Mouse (Mus musculus) lung, postnatal 0 days (tissue): ENCODE data around the gene Gata2. TPM values are rescaled to one million over a fixed set of nuclear protein-coding genes. Genes with fewer than 3 reads are reported as not detected.

Experiments
- ATAC-seq: fragments of 200-750 bp; cut with Nextera tagmentation; 2 replicates; pipeline ENCODE4 v1.8.0; 2017; ENCODE audit warnings: moderate library complexity
- DNase-seq: peaks from one replicate; pipeline ENCODE4 v3.0.0-alpha.2; 2016; ENCODE audit warnings: low spot score
- H3K27ac ChIP-seq: fragments of 300-500 bp; sonication (generic); 2 replicates; pipeline ENCODE4 v1.5.1; 2014; ENCODE audit warnings: antibody characterized with exemption, mild to moderate bottlenecking, low read length, mixed read lengths
- H3K27me3 ChIP-seq: fragments of 300-500 bp; sonication (generic); replicated peaks from 2 replicates; pipeline ENCODE4 v1.6.1; 2014; ENCODE audit warnings: low read length, mixed read lengths; ENCODE audit not compliant: insufficient read depth
- H3K36me3 ChIP-seq: fragments of 300-500 bp; sonication (generic); 2 replicates; pipeline ENCODE4 v1.6.1; 2014; ENCODE audit warnings: low read length, mixed read lengths; ENCODE audit not compliant: insufficient read depth
- H3K4me1 ChIP-seq: fragments of 300-500 bp; sonication (generic); 2 replicates; pipeline ENCODE4 v1.6.1; 2014; ENCODE audit warnings: antibody characterized with exemption, low read depth, low read length, mixed read lengths; ENCODE audit not compliant: insufficient read depth
- H3K4me2 ChIP-seq: fragments of 300-500 bp; sonication (generic); replicated peaks from 2 replicates; pipeline ENCODE4 v1.6.1; 2014; ENCODE audit warnings: low read depth, mild to moderate bottlenecking, low read length, moderate library complexity, mixed read lengths
- H3K4me3 ChIP-seq: fragments of 300-500 bp; sonication (generic); 2 replicates; pipeline ENCODE4 v1.5.1; 2014; ENCODE audit warnings: low read depth, low read length
- H3K9ac ChIP-seq: fragments of 300-500 bp; sonication (generic); replicated peaks from 2 replicates; pipeline ENCODE4 v1.6.1; 2014; ENCODE audit warnings: low read depth, mild to moderate bottlenecking
- H3K9me3 ChIP-seq: fragments of 300-500 bp; sonication (generic); 2 replicates; pipeline ENCODE4 v1.6.1; 2016; ENCODE audit warnings: low read length, mixed read lengths
- CTCF ChIP-seq: IDR thresholded peaks from 2 replicates; pipeline ENCODE4 v1.5.1; 2016; ENCODE audit warnings: antibody characterized with exemption, mild to moderate bottlenecking
- EP300 ChIP-seq: IDR thresholded peaks from 2 replicates; pipeline ENCODE4 v1.6.1; 2016; ENCODE audit warnings: antibody characterized with exemption, mild to moderate bottlenecking, control low read depth
- WGBS: fragments of 180-500 bp; shearing (Covaris S2); extraction: QIAGEN DNeasy Blood & Tissue Kit; methylation state at CpG from one replicate; pipeline ENCODE4 v1.1.7; 2014; 5-methylcytosine and 5-hydroxymethylcytosine counted together
- polyA plus RNA-seq: library from polyadenylated mRNA; unstranded; fragments of >200 nt; fragmentation: Nextera tagmentation; extraction: Ambion mirVana; gene quantifications from 2 replicates; pipeline ENCODE4 v1.2.1, GENCODE M21; 2015

Gata2 gene
- polyA plus RNA-seq, 1 experiment from 2014 or later: 104 TPM

DNA sequence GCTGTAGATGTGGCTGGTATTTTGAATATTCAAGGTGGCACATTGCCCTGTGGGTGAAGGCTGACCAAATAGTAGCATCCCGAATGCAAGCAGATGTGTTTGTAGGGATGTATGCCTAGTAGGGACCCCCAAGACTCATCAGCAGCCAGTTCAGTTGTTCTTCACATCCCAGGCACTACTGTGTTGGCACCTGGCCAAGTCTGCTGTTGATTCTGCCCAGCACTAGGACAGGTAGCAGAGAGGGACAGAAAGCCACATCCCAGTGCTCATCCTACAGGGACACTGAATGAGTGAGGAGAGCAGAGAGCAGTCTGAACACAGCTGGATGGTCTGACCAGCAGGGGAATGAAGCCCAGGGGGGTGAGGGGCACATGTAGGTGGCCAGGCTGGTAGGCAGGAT is 55.5 kb downstream of the Gata2 start:
- no peaks in the 10 kb centered on the region for H3K36me3 ChIP-seq
- no peak overlapping the region for H3K4me2 ChIP-seq
- WGBS: 93% methylated on average over 1 of the region's 1 CpGs
- no peak overlapping the region for H3K4me3 ChIP-seq
- no peak for TF ChIP-seq EP300
- no peak for TF ChIP-seq CTCF
- no peaks in the 10 kb centered on the region for H3K27me3 ChIP-seq
- H3K27ac ChIP-seq: no peak overlapping the region
- H3K9me3 ChIP-seq: no peaks in the 10 kb centered on the region
- DNase-seq (no peak), ATAC-seq (no peak)
- no peak overlapping the region for H3K9ac ChIP-seq
- H3K4me1 ChIP-seq: no peaks in the 10 kb centered on the region

DNA sequence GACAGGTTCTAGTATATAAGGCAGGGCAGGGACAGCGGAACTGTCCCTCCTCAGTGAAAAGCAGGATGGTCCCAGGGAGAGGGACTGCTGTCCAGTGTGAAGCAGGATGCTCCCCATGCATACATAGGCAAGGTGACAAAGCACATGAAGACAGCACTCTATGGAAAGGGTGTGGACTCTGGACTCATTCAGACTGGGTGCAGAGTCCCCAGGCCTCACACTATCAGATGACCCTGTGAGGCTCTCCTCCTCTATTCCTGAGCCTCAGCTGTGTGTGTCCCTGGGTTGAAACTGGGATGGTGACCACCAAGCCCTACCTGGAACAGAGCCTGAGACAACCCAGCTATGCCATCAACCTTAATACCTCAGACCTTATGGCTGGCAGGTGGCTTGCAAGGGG is 57.7 kb downstream of the Gata2 start:
- H3K9ac ChIP-seq: no peak overlapping the region
- no peak overlapping the region for H3K4me2 ChIP-seq
- H3K9me3 ChIP-seq: no peaks in the 10 kb centered on the region
- H3K36me3 ChIP-seq: no peaks in the 10 kb centered on the region; the same call in 1 of the 2 replicates
- DNase-seq (no peak), ATAC-seq (no peak)
- no peak overlapping the region for H3K27ac ChIP-seq
- no peak overlapping the region for H3K4me3 ChIP-seq
- TF ChIP-seq EP300 (no peak), CTCF (no peak)
- 92% methylated on average over 1 of the region's 1 CpGs for WGBS
- no peaks in the 10 kb centered on the region for H3K4me1 ChIP-seq
- no peaks in the 10 kb centered on the region for H3K27me3 ChIP-seq

DNA sequence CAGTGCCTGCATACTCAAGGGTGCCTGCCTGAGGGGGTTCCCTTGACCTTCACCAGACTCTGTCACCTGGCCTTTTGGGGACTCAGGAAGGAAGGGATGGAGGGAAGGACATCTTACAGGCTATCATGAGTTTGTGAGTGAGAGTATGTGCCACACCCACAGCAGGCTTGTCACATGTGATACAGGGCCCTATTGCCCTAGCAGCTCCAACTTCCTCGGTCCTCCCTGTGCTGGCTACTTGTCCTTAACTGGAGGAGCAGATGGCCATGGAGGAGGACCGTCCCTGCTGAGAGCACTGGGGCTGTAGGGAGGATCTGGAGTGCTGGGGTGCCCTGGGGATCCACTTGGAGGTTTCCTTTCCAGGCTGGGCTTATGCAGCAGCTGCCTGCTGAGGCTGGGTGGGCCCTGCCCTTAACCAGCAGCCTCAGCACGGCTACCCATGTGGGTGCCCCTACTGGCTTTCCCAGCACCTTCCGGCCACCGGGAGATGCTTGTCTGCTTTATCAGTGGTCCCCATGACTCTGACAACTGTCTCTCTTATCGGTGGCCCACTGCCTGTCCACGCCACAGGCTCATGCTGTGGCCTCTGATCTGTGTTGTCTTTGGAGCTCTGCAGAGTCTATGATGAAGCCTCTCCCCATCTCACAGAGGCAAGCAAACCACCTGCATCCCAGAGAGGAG is 58.2 kb downstream of the Gata2 start:
- no peak overlapping the region for H3K4me3 ChIP-seq
- no peaks in the 10 kb centered on the region for H3K9me3 ChIP-seq
- no peak overlapping the region for H3K4me2 ChIP-seq
- TF ChIP-seq EP300: no peak
- no peak for TF ChIP-seq CTCF
- H3K36me3 ChIP-seq: no peaks in the 10 kb centered on the region; the same call in 1 of the 2 replicates
- no peak for DNase-seq
- ATAC-seq: no peak
- no peaks in the 10 kb centered on the region for H3K4me1 ChIP-seq
- no peak overlapping the region for H3K9ac ChIP-seq
- no peaks in the 10 kb centered on the region for H3K27me3 ChIP-seq
- WGBS: 68% methylated on average over 7 of the region's 7 CpGs
- no peak overlapping the region for H3K27ac ChIP-seq

DNA sequence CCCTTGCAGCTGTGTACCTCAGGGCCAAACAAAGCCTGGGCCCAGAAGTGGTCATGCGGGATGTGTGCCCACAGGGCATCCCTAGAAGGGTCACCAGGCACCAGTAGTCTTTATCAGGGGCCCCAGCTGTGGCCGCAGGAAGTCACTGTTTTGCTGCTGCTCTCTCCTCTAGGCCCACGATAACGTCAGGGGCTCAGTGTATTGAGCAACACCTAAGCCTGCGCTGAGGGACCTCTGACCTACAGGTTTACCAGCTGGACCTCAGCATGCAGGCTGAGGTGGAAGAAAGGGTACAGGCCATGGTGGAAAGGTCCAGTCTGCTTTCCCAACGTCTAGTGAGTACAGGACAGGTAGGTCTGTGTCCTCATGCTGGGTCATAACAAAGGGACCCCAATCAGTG is 60.4 kb downstream of the Gata2 start:
- DNase-seq: no peak
- no peak overlapping the region for H3K9ac ChIP-seq
- H3K4me2 ChIP-seq: no peak overlapping the region
- WGBS: 61% methylated on average over 6 of the region's 6 CpGs
- no peaks in the 10 kb centered on the region for H3K4me1 ChIP-seq
- H3K27ac ChIP-seq: no peak overlapping the region
- H3K9me3 ChIP-seq: no peaks in the 10 kb centered on the region
- H3K27me3 ChIP-seq: no peaks in the 10 kb centered on the region
- ATAC-seq: no peak
- no peak for TF ChIP-seq EP300
- no peak for TF ChIP-seq CTCF
- H3K4me3 ChIP-seq: no peak overlapping the region
- H3K36me3 ChIP-seq: no peaks in the 10 kb centered on the region; the same call in 1 of the 2 replicates

DNA sequence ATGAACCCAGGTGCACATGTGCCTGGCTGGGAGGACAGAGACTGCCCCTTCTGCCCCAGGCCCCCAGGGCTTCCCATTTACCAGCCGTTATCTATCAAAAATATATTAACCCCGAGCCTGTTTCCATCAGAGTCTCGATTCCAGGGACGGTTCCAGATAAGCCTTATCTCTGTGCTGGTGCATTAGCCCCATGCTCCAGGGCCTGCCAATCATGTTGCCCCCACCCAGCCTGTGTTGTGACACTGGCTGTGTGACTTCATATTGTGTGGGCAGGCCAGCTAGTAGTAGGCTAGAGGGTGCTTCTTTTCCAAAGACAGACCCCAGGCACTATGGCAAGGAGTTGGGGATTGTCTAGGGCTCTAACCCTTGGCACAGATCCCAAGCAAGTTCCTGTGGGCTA is 61.7 kb downstream of the Gata2 start:
- no peak overlapping the region for H3K9ac ChIP-seq

More for the DNA sequence above, 61.7 kb downstream of the Gata2 start:
- Histone ChIP-seq H3K27ac (no peak overlapping the region), H3K4me2 (no peak overlapping the region), H3K4me1 (no peaks in the 10 kb centered on the region), H3K9me3 (no peaks in the 10 kb centered on the region), H3K4me3 (no peak overlapping the region), H3K36me3 (no peaks in the 10 kb centered on the region; the same call in 1 of the 2 replicates), H3K27me3 (no peaks in the 10 kb centered on the region)
- ATAC-seq (no peak), DNase-seq (no peak)
- 43% methylated on average over 4 of the region's 4 CpGs for WGBS
- TF ChIP-seq EP300 (no peak), CTCF (no peak)

Other genes starting within 250 kb of the Gata2 start
- gene H1fx, start 212.3 kb upstream of the Gata2 start, polyA plus RNA-seq: 9.1 and 11.5 TPM in 2 replicates
- gene Rab7, start 148.6 kb upstream of the Gata2 start, polyA plus RNA-seq: 242 and 253 TPM in 2 replicates
- 209 and 226 TPM in 2 replicates for gene Rpn1, start 109.4 kb upstream of the Gata2 start, polyA plus RNA-seq
- not detected in 2 replicates for gene Dnajb8, start 28.4 kb downstream of the Gata2 start, polyA plus RNA-seq